ENCODE assay signal across 8 mouse cellular contexts in the genomic region with DNA sequence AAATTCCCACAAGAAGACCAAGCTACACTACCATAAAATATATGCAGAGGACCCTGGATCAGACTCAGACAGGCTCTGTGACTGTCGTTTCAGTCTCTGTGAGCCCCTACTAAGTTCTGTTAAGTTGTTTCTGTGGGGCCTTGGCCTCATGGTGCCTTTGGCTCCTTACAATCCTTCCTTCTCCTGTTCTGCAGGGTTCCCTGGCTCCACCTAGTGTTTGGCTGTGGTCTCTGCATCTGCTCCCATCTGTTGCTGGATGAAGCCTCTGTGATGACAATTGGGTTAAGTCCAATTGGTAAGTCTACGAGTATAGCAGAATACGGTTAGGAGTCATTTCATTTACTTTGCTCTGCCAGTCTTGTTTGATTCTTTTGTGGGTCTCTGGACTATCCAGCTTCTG. TPM values are rescaled to one million over a fixed set of nuclear protein-coding genes. Genes with fewer than 3 reads are reported as not detected.
DNase-seq lines count a peak whose midpoint lies in the region; ATAC-seq and TF ChIP-seq lines count a peak whose summit lies in the region.

No protein-coding gene starts in this region.

- peak; percentile 98 for TF ChIP-seq CTCF in kidney, adult 2 months (conservative IDR thresholded peaks at IDR 0.05; ENCODE audit: insufficient read depth, insufficient read length, low read depth, low read length)

- no peaks in the 10 kb centered on the region for H3K9me3 ChIP-seq in kidney, embryonic 16.5 days (ENCODE audit: low read length)

- H3K9ac ChIP-seq in kidney, embryonic 16.5 days (replicated peaks; ENCODE audit: low read length), result no peak overlapping the region

- H3K27me3 ChIP-seq in kidney, adult 2 months (replicated peaks; ENCODE audit: control insufficient read depth, insufficient read depth, low read length), result no peaks in the 10 kb centered on the region
- H3K27me3 ChIP-seq in kidney, embryonic 16.5 days (ENCODE audit: insufficient read depth, low read length), result no peaks in the 10 kb centered on the region

- 35% methylated on average over 3 of the region's 3 CpGs for WGBS in kidney, adult 2 months
- WGBS in kidney, embryonic 16.5 days, result 52% methylated on average over 3 of the region's 3 CpGs

- peak; percentile 83 for DNase-seq in kidney, adult 2 months
- DNase-seq in brain, embryonic 18.5 days (ENCODE audit: low read depth, low spot score), result peak; percentile 18
- DNase-seq in kidney, adult 8-10 months, result peak; percentile 54 to 80
- DNase-seq in liver, result peak; percentile 91
- DNase-seq in ovary, postnatal 14 days (ENCODE audit: low spot score), result peak; percentile 65
- peak; percentile 42 for DNase-seq in thymus, postnatal 0 days (ENCODE audit: low spot score)

- no peak overlapping the region for H3K27ac ChIP-seq in kidney, adult 2 months (ENCODE audit: insufficient read depth, low read depth, low read length)
- no peak overlapping the region for H3K27ac ChIP-seq in kidney, embryonic 16.5 days (ENCODE audit: low read length)

- H3K4me3 ChIP-seq in kidney, adult 2 months (ENCODE audit: insufficient read depth, low read depth, low read length), result no peak overlapping the region
- H3K4me3 ChIP-seq in kidney, embryonic 16.5 days (ENCODE audit: low read length), result no peak overlapping the region

- no peak for TF ChIP-seq POLR2A in kidney, adult 2 months (IDR thresholded peaks at IDR 0.05; ENCODE audit: low read depth, low read length)

- H3K4me1 ChIP-seq in kidney, adult 2 months (ENCODE audit: control insufficient read depth, insufficient read depth, low read length), result no peaks in the 10 kb centered on the region
- no peaks in the 10 kb centered on the region for H3K4me1 ChIP-seq in kidney, embryonic 16.5 days (ENCODE audit: insufficient read depth, low read length)

- ATAC-seq in kidney, embryonic 16.5 days (ENCODE audit: low FRiP score, low TSS enrichment), result no peak
- 0 out of 2 replicates have a peak, but pooled peaks have one; percentile 67 for ATAC-seq in frontal cortex, adult (ENCODE audit: low TSS enrichment)

- H3K36me3 ChIP-seq in kidney, adult 2 months (ENCODE audit: control insufficient read depth, insufficient read depth, low read length), result no peaks in the 10 kb centered on the region
- H3K36me3 ChIP-seq in kidney, embryonic 16.5 days (ENCODE audit: insufficient read depth, low read length), result no peaks in the 10 kb centered on the region

- no peak overlapping the region for H3K4me2 ChIP-seq in kidney, embryonic 16.5 days (replicated peaks; ENCODE audit: low read depth, low read length)

RNA-seq across cellular contexts. Expression of a gene that starts 1.5 kb away (rescaled TPM):
- 0.81 and 1.4 TPM in 2 replicates for polyA plus RNA-seq in kidney, adult 2 months (2012; rRNA removed)
- polyA plus RNA-seq in kidney, embryonic 16.5 days (2015; fragmentation: Nextera tagmentation; extraction: Ambion mirVana), result 1.1 and 1.8 TPM in 2 replicates
- polyA plus RNA-seq in thymus, postnatal 0 days (2015; fragmentation: Nextera tagmentation; extraction: Ambion mirVana), result 0.69 and 1.1 TPM in 2 replicates

Comparison
In these comparisons a context has a peak if more than half of its experiments do, and no peak if none do; other contexts are left out.
1. DNase-seq: peak in every context shown above with its lines; median percentile 91 in liver; 83 in kidney, adult 2 months; 67 in kidney, adult 8-10 months; 65 in ovary, postnatal 14 days; 42 in thymus, postnatal 0 days; 18 in brain, embryonic 18.5 days.